Mouse (Mus musculus): ENCODE results near the gene Bnipl. TPM values are rescaled to one million over a fixed set of nuclear protein-coding genes. Genes with fewer than 3 reads are reported as not detected.

The Bnipl gene
- polyA plus RNA-seq, 1 experiment from 2014 or later: 4.9 TPM

GRCm38 (mm10) chr3:95235386-95236301 is 15.3 kb downstream of the Bnipl start:
- H3K4me3 ChIP-seq: no peak overlapping the region
- 0 out of 2 replicates have a peak overlapping the region, but pooled peaks have one; percentile 36 for H3K9ac ChIP-seq
- H3K4me1 ChIP-seq: peaks cover 19% of the 10 kb centered on the region
- no peaks in the 10 kb centered on the region for H3K27me3 ChIP-seq
- 55% methylated on average over 23 of the region's 23 CpGs for WGBS
- H3K9me3 ChIP-seq: no peaks in the 10 kb centered on the region
- no peak overlapping the region for H3K27ac ChIP-seq
- ATAC-seq (ENCODE audit: insufficient number of reproducible peaks, insufficient read depth, low FRiP score, low TSS enrichment, low read depth): no peak
- peaks cover 71% of the 10 kb centered on the region for H3K36me3 ChIP-seq
- H3K4me2 ChIP-seq: no peak overlapping the region

- no peak overlapping the region for H3K4me2 ChIP-seq
- 86% methylated on average over 16 of the region's 16 CpGs for WGBS
- H3K4me1 ChIP-seq: peaks cover 31% of the 10 kb centered on the region
- H3K9ac ChIP-seq: no peak overlapping the region
- no peaks in the 10 kb centered on the region for H3K27me3 ChIP-seq
- H3K27ac ChIP-seq: no peak overlapping the region
- no peaks in the 10 kb centered on the region for H3K9me3 ChIP-seq
- H3K36me3 ChIP-seq: peaks cover 70% of the 10 kb centered on the region
- ATAC-seq (ENCODE audit: insufficient number of reproducible peaks, insufficient read depth, low FRiP score, low TSS enrichment, low read depth): no peak
- no peak overlapping the region for H3K4me3 ChIP-seq
Observed at GRCm38 (mm10) chr3:95233303-95233980, 17.6 kb downstream of the Bnipl start.

GRCm38 (mm10) chr3:95232771-95233170 is 18.2 kb downstream of the Bnipl start:
- H3K9ac ChIP-seq: no peak overlapping the region
- no peaks in the 10 kb centered on the region for H3K9me3 ChIP-seq
- WGBS: 89% methylated on average over 7 of the region's 7 CpGs
- ATAC-seq (ENCODE audit: insufficient number of reproducible peaks, insufficient read depth, low FRiP score, low TSS enrichment, low read depth): no peak
- H3K4me2 ChIP-seq: no peak overlapping the region
- no peaks in the 10 kb centered on the region for H3K27me3 ChIP-seq
- H3K27ac ChIP-seq: no peak overlapping the region
- peaks cover 64% of the 10 kb centered on the region for H3K36me3 ChIP-seq
- peaks cover 31% of the 10 kb centered on the region for H3K4me1 ChIP-seq
- H3K4me3 ChIP-seq: no peak overlapping the region

- Histone ChIP-seq H3K36me3 (peaks cover 52% of the 10 kb centered on the region), H3K4me3 (peak within 1 kb of the TSS; percentile 82), H3K4me2 (peak within 1 kb of the TSS; percentile 88), H3K9ac (peak within 1 kb of the TSS; percentile 95), H3K27me3 (no peaks in the 10 kb centered on the region), H3K4me1 (peaks cover 37% of the 10 kb centered on the region), H3K27ac (peak within 1 kb of the TSS; percentile 97), H3K9me3 (no peaks in the 10 kb centered on the region)
- ATAC-seq (ENCODE audit: insufficient number of reproducible peaks, insufficient read depth, low FRiP score, low TSS enrichment, low read depth): no peak
- WGBS: 72% methylated on average over 13 of the region's 13 CpGs
Observed at GRCm38 (mm10) chr3:95231298-95232221, 19.4 kb downstream of the Bnipl start, which contains the start of gene Mllt11. Gene Mllt11, minus strand, starts transcription at chr3:95232171.

GRCm38 (mm10) chr3:95230495-95231297 is 20.3 kb downstream of the Bnipl start:
- H3K36me3 ChIP-seq: peaks cover 47% of the 10 kb centered on the region
- 41% methylated on average over 8 of the region's 8 CpGs for WGBS
- peak overlapping the region; percentile 95 for H3K9ac ChIP-seq
- peak overlapping the region; percentile 97 for H3K27ac ChIP-seq
- no peak for ATAC-seq (ENCODE audit: insufficient number of reproducible peaks, insufficient read depth, low FRiP score, low TSS enrichment, low read depth)
- no peaks in the 10 kb centered on the region for H3K9me3 ChIP-seq
- H3K4me2 ChIP-seq: peak overlapping the region; percentile 88
- no peaks in the 10 kb centered on the region for H3K27me3 ChIP-seq
- H3K4me1 ChIP-seq: peaks cover 37% of the 10 kb centered on the region
- peak overlapping the region; percentile 82 for H3K4me3 ChIP-seq

- peaks cover 37% of the 10 kb centered on the region for H3K4me1 ChIP-seq
- H3K4me3 ChIP-seq: peak overlapping the region; percentile 82
- 3% methylated on average over 13 of the region's 13 CpGs for WGBS
- no peaks in the 10 kb centered on the region for H3K27me3 ChIP-seq
- H3K36me3 ChIP-seq: peaks cover 47% of the 10 kb centered on the region
- H3K4me2 ChIP-seq: peak overlapping the region; percentile 88
- peak overlapping the region; percentile 97 for H3K27ac ChIP-seq
- H3K9ac ChIP-seq: peak overlapping the region; percentile 95
- H3K9me3 ChIP-seq: no peaks in the 10 kb centered on the region
- ATAC-seq (ENCODE audit: insufficient number of reproducible peaks, insufficient read depth, low FRiP score, low TSS enrichment, low read depth): peak; percentile 29
Observed at GRCm38 (mm10) chr3:95229781-95230494, 21.1 kb downstream of the Bnipl start.

GRCm38 (mm10) chr3:95228894-95229780 is 21.9 kb downstream of the Bnipl start:
- under 1% methylated on average over 43 of the region's 43 CpGs for WGBS
- peak overlapping the region; percentile 88 for H3K4me2 ChIP-seq
- H3K36me3 ChIP-seq: peaks cover 40% of the 10 kb centered on the region
- H3K27me3 ChIP-seq: no peaks in the 10 kb centered on the region
- peak overlapping the region; percentile 95 for H3K9ac ChIP-seq
- peak overlapping the region; percentile 82 for H3K4me3 ChIP-seq
- H3K4me1 ChIP-seq: peaks cover 40% of the 10 kb centered on the region
- H3K9me3 ChIP-seq: no peaks in the 10 kb centered on the region
- H3K27ac ChIP-seq: peak overlapping the region; percentile 97
- peak; percentile 63 for ATAC-seq (ENCODE audit: insufficient number of reproducible peaks, insufficient read depth, low FRiP score, low TSS enrichment, low read depth)

GRCm38 (mm10) chr3:95228148-95228893 is 22.7 kb downstream of the Bnipl start, which contains the start of gene Cdc42se1:
Gene Cdc42se1, plus strand, starts transcription at chr3:95228732.
- Histone ChIP-seq H3K9me3 (no peaks in the 10 kb centered on the region), H3K27ac (peak within 1 kb of the TSS; percentile 97), H3K4me1 (peaks cover 41% of the 10 kb centered on the region), H3K9ac (peak within 1 kb of the TSS; percentile 95), H3K4me2 (peak within 1 kb of the TSS; percentile 88), H3K4me3 (peak within 1 kb of the TSS; percentile 82), H3K27me3 (no peaks in the 10 kb centered on the region), H3K36me3 (peaks cover 38% of the 10 kb centered on the region)
- WGBS: under 1% methylated on average over 64 of the region's 64 CpGs
- ATAC-seq (ENCODE audit: insufficient number of reproducible peaks, insufficient read depth, low FRiP score, low TSS enrichment, low read depth): peak; percentile 77

- H3K36me3 ChIP-seq: peaks cover 38% of the 10 kb centered on the region
- no peaks in the 10 kb centered on the region for H3K27me3 ChIP-seq
- peak overlapping the region; percentile 82 for H3K4me3 ChIP-seq
- no peak for ATAC-seq (ENCODE audit: insufficient number of reproducible peaks, insufficient read depth, low FRiP score, low TSS enrichment, low read depth)
- peak overlapping the region; percentile 88 for H3K4me2 ChIP-seq
- WGBS: 15% methylated on average over 1 of the region's 1 CpGs
- peak overlapping the region; percentile 95 for H3K9ac ChIP-seq
- H3K27ac ChIP-seq: peak overlapping the region; percentile 97
- no peaks in the 10 kb centered on the region for H3K9me3 ChIP-seq
- H3K4me1 ChIP-seq: peaks cover 38% of the 10 kb centered on the region
Observed at GRCm38 (mm10) chr3:95227214-95227613, 23.8 kb downstream of the Bnipl start.
